Mouse (Mus musculus) lung, postnatal 0 days (tissue): ENCODE results near the gene Gm28035. TPM values are rescaled to one million over a fixed set of nuclear protein-coding genes. Genes with fewer than 3 reads are reported as not detected.

Experiments
- ATAC-seq: fragments of 200-750 bp; cut with Nextera tagmentation; 2 replicates; pipeline ENCODE4 v1.8.0; 2017; ENCODE audit warnings: moderate library complexity
- DNase-seq: peaks from one replicate; pipeline ENCODE4 v3.0.0-alpha.2; 2016; ENCODE audit warnings: low spot score
- H3K27ac ChIP-seq: fragments of 300-500 bp; sonication (generic); 2 replicates; pipeline ENCODE4 v1.5.1; 2014; ENCODE audit warnings: antibody characterized with exemption, mild to moderate bottlenecking, low read length, mixed read lengths
- H3K27me3 ChIP-seq: fragments of 300-500 bp; sonication (generic); replicated peaks from 2 replicates; pipeline ENCODE4 v1.6.1; 2014; ENCODE audit warnings: low read length, mixed read lengths; ENCODE audit not compliant: insufficient read depth
- H3K36me3 ChIP-seq: fragments of 300-500 bp; sonication (generic); 2 replicates; pipeline ENCODE4 v1.6.1; 2014; ENCODE audit warnings: low read length, mixed read lengths; ENCODE audit not compliant: insufficient read depth
- H3K4me1 ChIP-seq: fragments of 300-500 bp; sonication (generic); 2 replicates; pipeline ENCODE4 v1.6.1; 2014; ENCODE audit warnings: antibody characterized with exemption, low read depth, low read length, mixed read lengths; ENCODE audit not compliant: insufficient read depth
- H3K4me2 ChIP-seq: fragments of 300-500 bp; sonication (generic); replicated peaks from 2 replicates; pipeline ENCODE4 v1.6.1; 2014; ENCODE audit warnings: low read depth, mild to moderate bottlenecking, low read length, moderate library complexity, mixed read lengths
- H3K4me3 ChIP-seq: fragments of 300-500 bp; sonication (generic); 2 replicates; pipeline ENCODE4 v1.5.1; 2014; ENCODE audit warnings: low read depth, low read length
- H3K9ac ChIP-seq: fragments of 300-500 bp; sonication (generic); replicated peaks from 2 replicates; pipeline ENCODE4 v1.6.1; 2014; ENCODE audit warnings: low read depth, mild to moderate bottlenecking
- H3K9me3 ChIP-seq: fragments of 300-500 bp; sonication (generic); 2 replicates; pipeline ENCODE4 v1.6.1; 2016; ENCODE audit warnings: low read length, mixed read lengths
- CTCF ChIP-seq: IDR thresholded peaks from 2 replicates; pipeline ENCODE4 v1.5.1; 2016; ENCODE audit warnings: antibody characterized with exemption, mild to moderate bottlenecking
- EP300 ChIP-seq: IDR thresholded peaks from 2 replicates; pipeline ENCODE4 v1.6.1; 2016; ENCODE audit warnings: antibody characterized with exemption, mild to moderate bottlenecking, control low read depth
- WGBS: fragments of 180-500 bp; shearing (Covaris S2); extraction: QIAGEN DNeasy Blood & Tissue Kit; methylation state at CpG from one replicate; pipeline ENCODE4 v1.1.7; 2014; 5-methylcytosine and 5-hydroxymethylcytosine counted together
- polyA plus RNA-seq: library from polyadenylated mRNA; unstranded; fragments of >200 nt; fragmentation: Nextera tagmentation; extraction: Ambion mirVana; gene quantifications from 2 replicates; pipeline ENCODE4 v1.2.1, GENCODE M21; 2015

The Gm28035 gene
- polyA plus RNA-seq, 1 experiment from 2014 or later: 0.12 TPM

DNA sequence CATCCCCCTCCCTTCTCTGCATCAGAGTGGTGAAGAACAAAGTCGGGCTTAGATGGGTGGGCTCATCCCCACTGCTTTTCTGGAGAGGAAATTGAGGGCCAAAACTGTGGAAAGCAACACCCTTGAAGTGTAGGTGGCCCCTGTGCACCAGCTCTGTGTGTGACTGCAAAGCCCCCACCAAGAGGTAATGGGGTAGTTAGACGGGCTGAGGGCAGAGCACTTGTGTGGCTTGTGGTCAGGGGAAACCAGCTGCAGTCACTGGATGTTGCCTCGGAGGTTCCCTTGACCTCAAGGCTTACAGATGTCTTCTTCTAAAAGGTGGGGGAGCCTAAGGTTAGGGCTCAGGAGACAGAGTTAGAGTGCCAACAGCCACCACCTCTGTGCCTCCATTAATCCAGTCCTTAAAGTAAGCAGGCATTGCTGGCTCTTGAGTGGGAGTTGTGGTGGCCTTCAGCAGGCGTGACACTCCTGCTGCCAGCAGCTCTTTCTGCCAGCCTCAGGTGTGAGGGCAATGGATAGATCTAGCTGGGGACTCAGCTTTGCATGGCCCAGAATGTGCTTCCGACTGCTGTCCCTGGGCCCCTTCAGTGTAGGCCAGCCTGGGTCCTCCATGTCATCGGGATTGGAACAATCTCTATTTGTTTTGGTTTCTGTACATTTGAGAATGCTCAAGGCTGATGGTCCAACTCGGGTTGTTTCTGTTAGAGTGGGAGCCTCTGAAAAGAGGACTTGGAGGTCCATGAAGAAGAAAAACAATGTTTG lies 17.5 kb downstream of the Gm28035 start:
- Histone ChIP-seq H3K27me3 (no peaks in the 10 kb centered on the region), H3K27ac (peak overlapping the region; percentile 66), H3K9ac (no peak overlapping the region), H3K4me3 (no peak overlapping the region), H3K4me2 (no peak overlapping the region), H3K36me3 (peaks cover 38% of the 10 kb centered on the region), H3K9me3 (no peaks in the 10 kb centered on the region), H3K4me1 (peaks cover 5% of the 10 kb centered on the region)
- TF ChIP-seq CTCF (no peak), EP300 (no peak)
- DNase-seq (no peak), ATAC-seq (no peak)
- 76% methylated on average over 7 of the region's 7 CpGs for WGBS

DNA sequence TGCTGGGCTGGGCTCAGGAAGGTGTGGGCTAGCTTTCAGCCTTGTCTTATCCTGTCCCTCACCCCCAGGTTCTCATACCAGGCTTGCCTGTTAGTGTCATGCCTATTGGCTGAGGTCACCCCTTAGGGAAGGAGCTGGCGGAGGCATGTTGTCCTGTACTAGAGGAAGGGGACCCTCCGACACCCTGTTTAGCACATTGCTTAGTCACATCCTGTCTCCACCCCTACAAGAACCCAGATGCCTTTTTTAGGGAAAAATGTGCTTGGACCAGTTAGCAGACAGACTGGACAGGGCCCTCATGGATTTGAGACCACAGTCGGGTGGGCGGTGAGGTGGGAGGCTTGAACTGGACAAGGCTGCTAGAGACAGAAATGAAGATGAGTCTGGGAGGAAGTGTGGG lies 18.2 kb downstream of the Gm28035 start:
- peak overlapping the region; percentile 66 for H3K27ac ChIP-seq

DNA sequence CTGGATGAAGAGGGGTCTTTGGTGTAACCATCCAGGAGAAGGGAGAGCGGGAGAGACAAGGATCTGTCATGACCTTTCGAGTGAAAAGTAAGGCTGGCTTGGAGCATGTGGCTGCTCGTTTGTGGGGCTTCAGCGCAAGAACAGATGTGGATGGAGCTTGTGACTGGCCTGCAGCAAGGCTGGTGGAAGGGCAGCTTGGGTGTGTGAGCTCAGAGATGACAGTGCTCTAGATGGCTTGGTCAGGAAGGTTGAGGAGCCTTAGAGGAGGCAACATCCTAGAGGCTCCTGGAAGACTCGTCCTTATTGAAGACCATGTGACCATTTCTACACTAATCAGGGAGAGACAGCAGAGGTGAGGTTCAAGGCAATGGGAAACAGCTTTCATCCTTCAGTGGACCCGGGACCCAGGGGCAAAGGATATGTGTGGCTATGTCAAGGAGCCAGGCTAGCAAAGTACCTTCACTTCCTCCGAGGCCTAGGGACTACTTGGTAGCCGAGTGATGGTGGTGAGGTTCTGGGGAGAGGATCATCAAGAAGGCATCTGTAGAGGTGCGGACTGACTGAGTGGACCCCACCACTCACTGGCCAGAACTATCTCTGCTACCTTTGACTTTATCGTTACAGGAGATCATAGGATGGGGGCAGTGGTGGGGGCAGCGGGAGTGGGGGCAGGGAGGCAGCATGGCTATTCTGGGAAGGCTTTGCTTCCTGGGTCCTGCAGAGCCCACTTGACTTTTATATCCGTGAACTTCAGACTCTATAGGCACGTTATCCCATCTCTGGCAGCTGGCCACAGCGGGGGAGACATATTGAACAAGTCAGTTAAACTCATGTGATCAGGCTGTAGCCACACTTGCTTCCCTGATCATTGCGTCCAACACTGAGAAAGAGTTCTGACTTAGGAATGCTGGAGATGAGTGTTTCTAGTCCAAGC lies 19.0 kb downstream of the Gm28035 start:
- H3K27ac ChIP-seq: peak overlapping the region; percentile 66
- TF ChIP-seq CTCF (no peak), EP300 (no peak)

More for the DNA sequence above, 18.2 kb downstream of the Gm28035 start:
- ATAC-seq: peak; percentile 88
- peaks cover 40% of the 10 kb centered on the region for H3K36me3 ChIP-seq
- peaks cover 5% of the 10 kb centered on the region for H3K4me1 ChIP-seq
- H3K4me2 ChIP-seq: no peak overlapping the region
- WGBS: 47% methylated on average over 4 of the region's 4 CpGs
- peak; percentile 98 for TF ChIP-seq EP300
- no peak for TF ChIP-seq CTCF
- no peaks in the 10 kb centered on the region for H3K27me3 ChIP-seq
- H3K4me3 ChIP-seq: no peak overlapping the region
- peak; percentile 75 for DNase-seq
- H3K9me3 ChIP-seq: no peaks in the 10 kb centered on the region
- H3K9ac ChIP-seq: no peak overlapping the region

DNA sequence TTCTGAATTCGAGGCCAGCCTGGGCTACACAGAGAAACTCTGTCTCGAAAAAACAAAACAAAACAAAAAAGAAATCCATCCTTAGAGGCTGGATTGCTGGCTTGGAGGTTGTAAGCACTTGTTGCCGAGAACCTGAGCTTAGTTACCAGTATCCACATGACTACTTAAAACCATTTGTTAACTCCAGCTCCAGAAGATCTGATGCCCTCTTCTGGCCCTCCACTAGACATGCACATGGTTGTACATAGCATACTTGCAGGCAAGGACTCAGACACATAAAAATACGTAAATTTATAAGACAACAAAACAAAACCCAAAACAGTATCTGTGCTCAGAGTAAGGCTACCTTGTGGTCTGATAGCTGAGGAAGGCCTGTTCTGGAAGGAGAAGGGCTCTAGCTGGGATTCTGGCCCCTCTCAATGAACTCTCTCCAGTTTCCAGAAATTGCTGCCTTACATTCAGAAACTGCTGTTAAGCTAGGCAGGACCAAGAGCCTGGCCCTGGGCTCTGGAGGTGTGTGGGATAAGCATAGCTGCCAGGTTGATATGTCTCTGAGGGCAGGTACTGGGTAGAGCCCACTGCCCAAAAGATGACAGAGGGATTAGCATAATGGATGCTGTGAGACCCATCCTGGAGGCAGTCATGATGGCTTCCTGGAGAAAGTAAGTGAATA lies 20.8 kb downstream of the Gm28035 start:
- DNase-seq: no peak
- Histone ChIP-seq H3K27me3 (no peaks in the 10 kb centered on the region), H3K4me2 (no peak overlapping the region), H3K36me3 (peaks cover 43% of the 10 kb centered on the region), H3K4me3 (no peak overlapping the region), H3K9me3 (no peaks in the 10 kb centered on the region), H3K27ac (no peak overlapping the region), H3K4me1 (peaks cover 21% of the 10 kb centered on the region), H3K9ac (no peak overlapping the region)
- WGBS: 84% methylated on average over 4 of the region's 4 CpGs
- no peak for ATAC-seq
- TF ChIP-seq CTCF: peak; percentile 43
- TF ChIP-seq EP300: no peak

More for the DNA sequence above, 19.0 kb downstream of the Gm28035 start:
- ATAC-seq (no peak), DNase-seq (no peak)
- peaks cover 5% of the 10 kb centered on the region for H3K4me1 ChIP-seq
- no peaks in the 10 kb centered on the region for H3K27me3 ChIP-seq
- H3K9me3 ChIP-seq: no peaks in the 10 kb centered on the region
- no peak overlapping the region for H3K9ac ChIP-seq
- peaks cover 48% of the 10 kb centered on the region for H3K36me3 ChIP-seq
- 83% methylated on average over 15 of the region's 15 CpGs for WGBS
- no peak overlapping the region for H3K4me3 ChIP-seq
- H3K4me2 ChIP-seq: no peak overlapping the region

DNA sequence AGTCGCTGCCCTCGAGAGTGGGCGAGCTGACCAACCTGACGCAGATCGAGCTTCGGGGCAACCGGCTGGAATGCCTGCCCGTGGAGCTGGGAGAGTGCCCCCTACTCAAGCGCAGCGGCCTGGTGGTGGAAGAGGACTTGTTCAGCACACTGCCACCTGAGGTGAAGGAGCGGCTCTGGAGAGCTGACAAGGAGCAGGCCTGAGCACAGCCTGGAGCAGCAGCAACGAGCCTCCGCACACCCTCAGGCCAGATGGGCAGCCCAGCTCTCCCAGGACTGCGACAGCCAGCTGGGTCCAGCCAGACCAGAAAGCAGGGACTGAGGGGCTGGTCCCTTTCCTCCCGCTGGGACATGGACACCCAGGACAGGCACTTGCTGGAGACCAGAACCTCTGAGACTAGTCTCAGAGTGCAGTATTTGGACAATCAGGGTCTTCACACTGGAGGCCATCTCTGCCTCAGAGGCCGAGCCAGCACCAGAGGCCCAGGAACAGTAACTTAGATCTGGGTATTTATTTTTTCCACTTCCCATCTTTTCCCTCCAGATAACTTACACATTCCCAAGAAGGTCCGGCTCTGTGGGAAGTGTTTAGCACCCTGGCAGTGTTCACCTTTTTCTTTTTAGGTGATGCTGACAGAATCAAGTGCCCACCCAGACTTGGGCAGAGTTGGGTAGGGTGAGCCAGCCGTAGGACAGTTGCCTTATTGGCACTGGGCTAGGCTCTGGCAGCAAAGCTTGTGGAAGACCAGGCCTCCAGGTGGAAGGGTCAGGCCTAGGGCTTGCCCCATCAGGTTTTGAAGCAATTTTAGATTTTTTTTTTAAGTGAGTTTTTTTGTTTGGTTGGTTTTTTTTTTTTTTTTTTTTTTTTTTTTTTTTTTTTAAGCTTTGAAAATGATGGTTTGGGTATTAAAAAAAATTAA lies 21.8 kb downstream of the Gm28035 start:
- peaks cover 35% of the 10 kb centered on the region for H3K36me3 ChIP-seq
- TF ChIP-seq CTCF (no peak), EP300 (no peak)
- no peak overlapping the region for H3K4me3 ChIP-seq
- H3K27ac ChIP-seq: peak overlapping the region; percentile 64; the same call in 1 of the 2 replicates
- H3K9ac ChIP-seq: no peak overlapping the region
- no peak overlapping the region for H3K4me2 ChIP-seq
- ATAC-seq (no peak), DNase-seq (no peak)
- no peaks in the 10 kb centered on the region for H3K9me3 ChIP-seq
- no peaks in the 10 kb centered on the region for H3K27me3 ChIP-seq
- 85% methylated on average over 18 of the region's 18 CpGs for WGBS
- peaks cover 30% of the 10 kb centered on the region for H3K4me1 ChIP-seq
